In genomic region chr7:31042431-31042910, GRCm38 (mm10) we compare ENCODE assay signal across 8 mouse cellular contexts. TPM values are rescaled to one million over a fixed set of nuclear protein-coding genes. Genes with fewer than 3 reads are reported as not detected.
DNase-seq lines count a peak whose midpoint lies in the region; ATAC-seq and TF ChIP-seq lines count a peak whose summit lies in the region.

TSS of gene Fxyd5 (minus strand) at chr7:31042481.

- ATAC-seq in lung, embryonic 16.5 days (ENCODE audit: low read depth), result peak; percentile 2; the same call in 1 of the 2 replicates
- no peak for ATAC-seq in embryonic facial prominence, embryonic 12.5 days (ENCODE audit: insufficient number of reproducible peaks, insufficient read depth, low FRiP score, low TSS enrichment)
- no peak for ATAC-seq in limb, embryonic 13.5 days (ENCODE audit: low FRiP score, low read depth)

- no peaks in the 10 kb centered on the region for H3K36me3 ChIP-seq in lung, embryonic 16.5 days (ENCODE audit: control insufficient read depth, insufficient read depth, low read length)
- no peaks in the 10 kb centered on the region for H3K36me3 ChIP-seq in embryonic facial prominence, embryonic 12.5 days
- no peaks in the 10 kb centered on the region for H3K36me3 ChIP-seq in limb, embryonic 13.5 days
- H3K36me3 ChIP-seq in small intestine, adult 2 months (ENCODE audit: control insufficient read depth, insufficient read depth, low read length), result no peaks in the 10 kb centered on the region

- 36% methylated on average over 9 of the region's 10 CpGs for WGBS in lung, embryonic 16.5 days
- WGBS in embryonic facial prominence, embryonic 12.5 days, result 27% methylated on average over 10 of the region's 10 CpGs
- WGBS in limb, embryonic 13.5 days, result 37% methylated on average over 10 of the region's 10 CpGs
- WGBS in small intestine, adult 2 months, result 42% methylated on average over 10 of the region's 10 CpGs

- intact Hi-C loops in heart, postnatal 36 days (cut with DNase I), result no loop called here

- H3K9me3 ChIP-seq in lung, embryonic 16.5 days (ENCODE audit: control insufficient read depth, low read length), result no peaks in the 10 kb centered on the region
- no peaks in the 10 kb centered on the region for H3K9me3 ChIP-seq in embryonic facial prominence, embryonic 12.5 days
- H3K9me3 ChIP-seq in limb, embryonic 13.5 days, result no peaks in the 10 kb centered on the region

- H3K27ac ChIP-seq in lung, embryonic 16.5 days (ENCODE audit: low read length), result peak within 1 kb of the TSS; percentile 7
- H3K27ac ChIP-seq in embryonic facial prominence, embryonic 12.5 days, result no peak within 1 kb of the TSS
- H3K27ac ChIP-seq in limb, embryonic 13.5 days, result no peak within 1 kb of the TSS
- peak within 1 kb of the TSS; percentile 69 for H3K27ac ChIP-seq in small intestine, adult 2 months (ENCODE audit: insufficient read depth, low read depth, low read length)

- TF ChIP-seq POLR2A in small intestine, adult 2 months (IDR thresholded peaks at IDR 0.05; ENCODE audit: low read depth, low read length), result no peak

- no peaks in the 10 kb centered on the region; the same call in 1 of the 2 replicates for H3K4me1 ChIP-seq in lung, embryonic 16.5 days (replicated peaks; ENCODE audit: control insufficient read depth, insufficient read depth, low read length)
- H3K4me1 ChIP-seq in embryonic facial prominence, embryonic 12.5 days, result peaks cover 19% of the 10 kb centered on the region
- H3K4me1 ChIP-seq in limb, embryonic 13.5 days, result peaks cover 14% of the 10 kb centered on the region
- H3K4me1 ChIP-seq in small intestine, adult 2 months (ENCODE audit: control insufficient read depth, insufficient read depth, insufficient read length, low read length), result no peaks in the 10 kb centered on the region; the same call in 1 of the 2 replicates

- peak within 1 kb of the TSS; percentile 42 for H3K9ac ChIP-seq in lung, embryonic 16.5 days (ENCODE audit: low read length)
- H3K9ac ChIP-seq in embryonic facial prominence, embryonic 12.5 days, result 0 out of 2 replicates have a peak within 1 kb of the TSS, but pooled peaks have one; percentile 19
- peak within 1 kb of the TSS; percentile 51 for H3K9ac ChIP-seq in limb, embryonic 13.5 days

- H3K27me3 ChIP-seq in lung, embryonic 16.5 days (ENCODE audit: control insufficient read depth, insufficient read depth, low read depth, low read length), result peaks cover 7% of the 10 kb centered on the region; the same call in 1 of the 2 replicates
- H3K27me3 ChIP-seq in embryonic facial prominence, embryonic 12.5 days, result peaks cover 63% of the 10 kb centered on the region
- peaks cover 75% of the 10 kb centered on the region for H3K27me3 ChIP-seq in limb, embryonic 13.5 days
- H3K27me3 ChIP-seq in small intestine, adult 2 months (ENCODE audit: control insufficient read depth, insufficient read depth, low read length), result 0 out of 2 replicates have a peak, but pooled peaks cover 3% of the 10 kb centered on the region

- no peak for TF ChIP-seq CTCF in small intestine, adult 2 months (IDR thresholded peaks at IDR 0.05; ENCODE audit: extremely low read depth, insufficient read length, insufficient replicate concordance, low read depth, low read length)

- H3K4me3 ChIP-seq in lung, embryonic 16.5 days (ENCODE audit: low read length), result peak within 1 kb of the TSS; percentile 44
- peak within 1 kb of the TSS; percentile 21 for H3K4me3 ChIP-seq in embryonic facial prominence, embryonic 12.5 days
- peak within 1 kb of the TSS; percentile 31 for H3K4me3 ChIP-seq in limb, embryonic 13.5 days
- peak within 1 kb of the TSS; percentile 68 for H3K4me3 ChIP-seq in small intestine, adult 2 months (ENCODE audit: low read depth, low read length)

- DNase-seq in lung, postnatal 4 days, result no peak
- DNase-seq in heart, postnatal 36 days, result no peak
- no peak for DNase-seq in right cerebral cortex, postnatal 25 days
- no peak for DNase-seq in frontal cortex, postnatal 25 days (ENCODE audit: low spot score in 2 of 2)

- peak within 1 kb of the TSS; percentile 48 for H3K4me2 ChIP-seq in lung, embryonic 16.5 days (ENCODE audit: low read depth, low read length)
- peak within 1 kb of the TSS; percentile 51 for H3K4me2 ChIP-seq in embryonic facial prominence, embryonic 12.5 days (replicated peaks)
- peak within 1 kb of the TSS; percentile 61 for H3K4me2 ChIP-seq in limb, embryonic 13.5 days (replicated peaks)

RNA-seq across cellular contexts. Expression of gene Fxyd5, which starts in this region (rescaled TPM):
- polyA plus RNA-seq in lung, embryonic 16.5 days (2015; fragmentation: Nextera tagmentation; extraction: Ambion mirVana), result 62.1 and 66.0 TPM in 2 replicates
- polyA plus RNA-seq in embryonic facial prominence, embryonic 12.5 days (2016; fragmentation: Nextera tagmentation; extraction: Ambion mirVana), result 11.0 and 13.6 TPM in 2 replicates
- total RNA-seq in heart, postnatal 36 days (2021), result 10 to 100 TPM; 29.3 to 30.8 TPM
- 17.1 and 18.3 TPM in 2 replicates for polyA plus RNA-seq in limb, embryonic 13.5 days (2015; fragmentation: Nextera tagmentation; extraction: Ambion mirVana)
- 24.8 and 31.8 TPM in 2 replicates for polyA plus RNA-seq in small intestine, adult 2 months (2012; rRNA removed)

Comparison
In these comparisons a context has a peak if more than half of its experiments do, and no peak if none do; other contexts are left out.
1. H3K27ac ChIP-seq: peak in lung, embryonic 16.5 days (single experiment) and small intestine, adult 2 months (single experiment); none in embryonic facial prominence, embryonic 12.5 days (single experiment) and limb, embryonic 13.5 days (single experiment).
2. Peak in every context shown above with its lines, with median percentiles within 50 percentile points of each other: H3K4me2 ChIP-seq, H3K4me3 ChIP-seq and H3K9ac ChIP-seq.